Mouse (Mus musculus) neural tube, embryonic 15.5 days (tissue): ENCODE measurements around the gene Grik4. TPM values are rescaled to one million over a fixed set of nuclear protein-coding genes. Genes with fewer than 3 reads are reported as not detected.

ENCODE experiments used
- ATAC-seq: fragments of 200-750 bp; cut with Nextera tagmentation; 2 replicates; pipeline ENCODE4 v1.8.0; 2017; ENCODE audit warnings: mild to moderate bottlenecking, moderate TSS enrichment, moderate library complexity; ENCODE audit not compliant: low FRiP score
- H3K27ac ChIP-seq: fragments of 300-500 bp; sonication (generic); replicated peaks from 2 replicates; pipeline ENCODE4 v1.5.1; 2015; ENCODE audit warnings: mild to moderate bottlenecking, inconsistent platforms
- H3K27me3 ChIP-seq: fragments of 300-500 bp; sonication (generic); replicated peaks from 2 replicates; pipeline ENCODE4 v1.6.1; 2015; ENCODE audit warnings: inconsistent platforms
- H3K36me3 ChIP-seq: fragments of 300-500 bp; sonication (generic); 2 replicates; pipeline ENCODE4 v1.6.1; 2015; ENCODE audit warnings: inconsistent platforms
- H3K4me1 ChIP-seq: fragments of 300-500 bp; sonication (generic); 2 replicates; pipeline ENCODE4 v1.6.1; 2015; ENCODE audit warnings: inconsistent platforms
- H3K4me2 ChIP-seq: fragments of 300-500 bp; sonication (generic); 2 replicates; pipeline ENCODE4 v1.6.1; 2015; ENCODE audit warnings: inconsistent platforms, mild to moderate bottlenecking, moderate library complexity
- H3K4me3 ChIP-seq: fragments of 300-500 bp; sonication (generic); replicated peaks from 2 replicates; pipeline ENCODE4 v1.5.1; 2015; ENCODE audit warnings: mild to moderate bottlenecking, inconsistent platforms
- H3K9ac ChIP-seq: fragments of 300-500 bp; sonication (generic); replicated peaks from 2 replicates; pipeline ENCODE4 v1.6.1; 2015; ENCODE audit warnings: mild to moderate bottlenecking, inconsistent platforms
- H3K9me3 ChIP-seq: fragments of 300-500 bp; sonication (generic); replicated peaks from 2 replicates; pipeline ENCODE4 v1.6.1; 2016; ENCODE audit warnings: inconsistent platforms
- WGBS: fragments of 180-500 bp; shearing (Covaris S2); methylation state at CpG from one replicate; pipeline ENCODE4 v1.1.7; 2015; ENCODE audit warnings: mixed read lengths; 5-methylcytosine and 5-hydroxymethylcytosine counted together
- polyA plus RNA-seq: library from polyadenylated mRNA; unstranded; fragments of >200 nt; fragmentation: Nextera tagmentation; extraction: Ambion mirVana; gene quantifications from 2 replicates; pipeline ENCODE4 v1.2.1, GENCODE M21; 2015

Gene Grik4
- polyA plus RNA-seq, 1 experiment from 2014 or later, result 12.3 TPM

DNA sequence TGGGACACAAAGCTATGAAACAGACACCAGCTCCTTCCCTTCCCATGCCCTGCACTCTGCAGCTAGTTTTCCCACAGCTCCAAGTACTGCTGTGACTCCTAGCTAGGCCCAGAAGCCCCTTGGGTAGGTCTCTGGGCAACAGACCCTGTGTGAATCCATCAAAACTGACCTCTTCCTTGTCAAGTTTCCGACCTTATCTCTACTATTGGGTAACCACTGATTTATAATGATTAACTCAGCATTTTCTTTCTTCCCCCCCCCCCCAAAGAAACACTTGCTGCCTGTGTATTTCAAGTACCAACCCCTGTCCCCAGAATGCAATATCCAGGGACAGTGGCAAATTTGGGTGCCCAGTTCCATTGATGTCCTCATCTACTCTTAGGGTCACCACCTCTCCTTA is 437.3 kb downstream of the Grik4 start:
- H3K27me3 ChIP-seq, result no peaks in the 10 kb centered on the region
- H3K36me3 ChIP-seq, result no peaks in the 10 kb centered on the region
- H3K9me3 ChIP-seq, result no peaks in the 10 kb centered on the region
- H3K4me3 ChIP-seq, result no peak overlapping the region
- ATAC-seq, result no peak
- H3K27ac ChIP-seq, result no peak overlapping the region
- H3K9ac ChIP-seq, result no peak overlapping the region
- no peaks in the 10 kb centered on the region; the same call in 1 of the 2 replicates for H3K4me1 ChIP-seq
- H3K4me2 ChIP-seq, result no peak overlapping the region
- 65% methylated on average over 1 of the region's 1 CpGs for WGBS

DNA sequence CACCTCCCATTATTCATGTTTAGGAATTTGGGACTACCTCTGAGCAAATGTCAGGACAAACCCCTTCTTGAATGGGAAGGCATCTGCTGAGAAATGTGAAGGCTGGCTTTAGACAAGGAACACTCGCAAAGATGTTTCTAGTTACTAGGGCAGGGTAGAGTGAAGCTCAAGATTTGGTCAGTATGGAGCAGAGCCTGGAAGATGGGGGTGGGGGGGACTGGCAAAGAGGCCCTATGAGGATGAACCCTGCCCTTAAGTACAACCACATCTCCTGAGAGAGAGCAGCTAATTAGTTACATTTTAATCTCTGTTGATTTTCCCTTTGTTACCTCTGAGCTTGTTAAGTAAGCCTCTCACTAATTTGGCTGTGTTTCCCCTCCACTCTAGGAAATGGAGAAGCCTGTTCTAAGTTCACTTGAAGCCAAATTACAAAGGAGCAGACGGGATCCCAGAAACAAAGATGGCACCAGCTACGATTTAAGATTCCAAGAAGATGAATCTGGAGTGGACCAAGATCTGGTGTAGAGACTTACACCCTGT is 439.3 kb downstream of the Grik4 start:
- Histone ChIP-seq H3K4me3 (no peak overlapping the region), H3K9me3 (no peaks in the 10 kb centered on the region), H3K4me2 (no peak overlapping the region), H3K36me3 (no peaks in the 10 kb centered on the region), H3K4me1 (no peaks in the 10 kb centered on the region; the same call in 1 of the 2 replicates), H3K27ac (no peak overlapping the region), H3K9ac (no peak overlapping the region), H3K27me3 (no peaks in the 10 kb centered on the region)
- ATAC-seq, result no peak
- WGBS, result 84% methylated on average over 3 of the region's 3 CpGs

DNA sequence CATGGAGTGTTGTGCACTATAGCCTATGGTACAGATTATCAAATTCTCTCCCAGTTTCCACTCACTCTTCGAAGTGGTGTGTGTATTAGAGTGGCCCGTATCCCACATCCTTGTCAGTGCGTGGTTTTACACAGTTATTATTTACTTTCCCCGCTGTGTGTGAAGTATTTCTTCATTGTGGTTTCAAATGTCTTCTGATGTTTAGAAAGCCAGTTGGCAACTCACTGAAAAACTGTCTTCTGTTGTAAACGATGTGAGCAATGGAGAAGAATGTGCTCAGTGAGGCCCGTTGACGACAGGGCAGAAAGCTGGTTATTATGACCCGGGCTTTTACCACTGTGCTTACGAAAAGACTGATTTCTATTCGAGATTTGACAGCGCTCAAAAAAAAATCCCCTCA is 439.7 kb downstream of the Grik4 start:
- no peaks in the 10 kb centered on the region; the same call in 1 of the 2 replicates for H3K4me1 ChIP-seq
- no peak overlapping the region for H3K27ac ChIP-seq
- no peaks in the 10 kb centered on the region for H3K27me3 ChIP-seq
- H3K9ac ChIP-seq, result no peak overlapping the region
- no peak overlapping the region for H3K4me3 ChIP-seq
- no peak overlapping the region for H3K4me2 ChIP-seq
- no peaks in the 10 kb centered on the region for H3K9me3 ChIP-seq
- no peaks in the 10 kb centered on the region for H3K36me3 ChIP-seq
- ATAC-seq, result no peak
- whole genome bisulfite sequencing, result 65% methylated on average over 11 of the region's 11 CpGs

DNA sequence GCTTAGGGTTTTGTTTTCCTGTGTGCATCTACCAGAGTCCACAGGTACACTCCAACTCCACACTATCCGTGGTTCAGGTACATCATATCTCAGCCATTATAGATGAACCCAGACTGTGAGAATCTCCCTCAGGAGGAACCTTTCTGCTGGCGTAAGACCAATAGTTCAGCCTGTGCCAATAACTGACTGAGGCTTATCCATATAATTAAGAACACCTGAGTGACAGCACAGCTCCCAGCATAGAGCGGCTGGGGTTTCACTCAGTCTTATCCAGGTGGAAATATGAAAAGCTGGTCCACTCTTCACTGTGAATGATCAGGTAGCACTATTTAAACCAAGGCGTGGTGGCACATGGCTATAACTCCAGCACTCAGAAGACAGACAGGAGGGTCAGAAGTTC is 440.6 kb downstream of the Grik4 start:
- Histone ChIP-seq H3K4me1 (no peaks in the 10 kb centered on the region; the same call in 1 of the 2 replicates), H3K4me2 (no peak overlapping the region), H3K4me3 (no peak overlapping the region), H3K9me3 (no peaks in the 10 kb centered on the region), H3K27ac (no peak overlapping the region), H3K27me3 (no peaks in the 10 kb centered on the region), H3K9ac (no peak overlapping the region), H3K36me3 (no peaks in the 10 kb centered on the region)
- WGBS, result 82% methylated on average over 4 of the region's 4 CpGs
- no peak for ATAC-seq

DNA sequence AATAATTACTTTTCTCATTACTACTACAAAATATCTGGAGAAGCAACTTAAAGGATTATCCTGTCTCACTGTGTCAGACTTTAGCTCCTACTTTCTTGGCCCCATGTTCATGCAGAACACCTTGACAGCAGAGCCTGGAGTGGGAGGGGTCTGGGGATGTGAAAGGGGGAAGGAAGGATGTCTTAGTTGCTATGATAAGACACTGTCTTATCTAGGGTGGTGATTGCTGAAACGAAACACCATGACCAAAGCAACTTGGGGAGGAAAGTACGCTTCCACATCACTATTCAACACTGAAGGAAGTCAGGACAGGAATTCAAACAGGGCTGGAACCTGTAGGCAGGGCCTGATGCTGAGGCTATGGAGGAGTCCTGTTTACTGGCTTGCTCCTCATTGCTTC is 448.0 kb downstream of the Grik4 start:
- WGBS, result 88% methylated on average over 2 of the region's 2 CpGs
- no peak overlapping the region for H3K4me3 ChIP-seq

DNA sequence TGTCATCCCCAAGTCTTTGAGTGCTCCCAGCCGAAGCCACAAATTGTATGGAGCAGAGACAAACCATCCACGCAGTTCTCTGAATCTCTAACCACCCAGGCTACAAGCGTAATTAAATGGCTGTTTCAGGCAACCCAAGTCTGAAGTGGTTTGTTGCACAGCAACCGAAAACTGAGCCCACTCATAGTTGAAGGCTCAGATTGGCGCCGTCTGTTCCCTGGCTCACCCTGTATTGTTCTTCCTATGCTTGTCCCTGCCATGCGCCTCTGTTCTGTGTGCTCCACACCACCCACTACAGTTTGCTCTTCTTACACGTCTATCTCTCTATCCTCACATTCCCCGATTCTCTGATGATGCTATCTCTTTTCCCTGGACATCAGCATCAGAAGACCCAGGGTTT is 452.5 kb downstream of the Grik4 start:
- H3K27ac ChIP-seq, result no peak overlapping the region
- H3K9ac ChIP-seq, result no peak overlapping the region
- H3K4me3 ChIP-seq, result no peak overlapping the region
- 0 out of 2 replicates have a peak, but pooled peaks cover 3% of the 10 kb centered on the region for H3K9me3 ChIP-seq
- H3K36me3 ChIP-seq, result no peaks in the 10 kb centered on the region
- no peak for ATAC-seq
- no peak overlapping the region for H3K4me2 ChIP-seq
- no peaks in the 10 kb centered on the region for H3K4me1 ChIP-seq
- 76% methylated on average over 9 of the region's 9 CpGs for WGBS
- H3K27me3 ChIP-seq, result no peaks in the 10 kb centered on the region

More for the DNA sequence above, 448.0 kb downstream of the Grik4 start:
- Histone ChIP-seq H3K9me3 (0 out of 2 replicates have a peak, but pooled peaks cover 5% of the 10 kb centered on the region), H3K27ac (no peak overlapping the region), H3K36me3 (no peaks in the 10 kb centered on the region), H3K27me3 (no peaks in the 10 kb centered on the region), H3K4me2 (no peak overlapping the region), H3K9ac (no peak overlapping the region), H3K4me1 (no peaks in the 10 kb centered on the region)
- no peak for ATAC-seq

DNA sequence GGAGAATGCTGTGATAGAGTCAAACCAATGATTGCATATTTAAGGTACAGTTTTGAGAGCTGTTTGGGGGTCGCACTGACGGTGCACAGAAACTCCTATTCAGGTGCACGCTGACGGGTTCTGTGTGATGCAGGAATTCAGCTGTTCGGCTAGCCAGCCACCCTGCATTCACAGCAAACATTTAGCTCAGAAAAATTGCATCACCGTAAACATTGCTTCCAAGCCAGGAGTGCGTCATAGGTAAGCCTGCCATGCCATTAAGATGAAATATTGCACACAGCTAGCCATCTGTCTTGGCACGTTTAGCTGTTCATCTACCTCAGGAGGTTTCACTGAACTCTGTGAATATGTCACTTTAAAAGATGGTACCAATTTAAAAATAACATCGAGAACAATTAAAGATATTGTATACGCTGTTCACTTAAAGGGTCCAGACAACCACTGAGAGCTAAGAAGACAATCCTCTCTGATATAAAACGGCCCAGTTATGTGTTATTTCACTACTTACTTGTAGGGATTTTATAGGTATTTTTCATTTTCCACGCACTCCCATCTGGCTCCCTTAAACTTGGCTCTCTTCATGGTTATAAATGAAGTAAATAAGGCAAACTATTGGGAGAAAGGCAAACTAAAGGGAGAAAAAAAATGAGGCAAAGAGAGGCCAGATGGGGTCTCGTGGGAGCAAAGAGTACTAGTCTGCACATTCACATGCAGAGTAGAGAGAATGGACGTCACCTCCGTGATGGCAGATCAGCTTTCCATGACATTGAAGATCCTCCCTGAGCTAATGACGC is 453.5 kb downstream of the Grik4 start:
- no peak overlapping the region for H3K4me2 ChIP-seq
- H3K9me3 ChIP-seq, result no peaks in the 10 kb centered on the region
- no peak overlapping the region for H3K4me3 ChIP-seq
- H3K36me3 ChIP-seq, result no peaks in the 10 kb centered on the region
- 60% methylated on average over 16 of the region's 16 CpGs for WGBS
- no peaks in the 10 kb centered on the region for H3K4me1 ChIP-seq
- no peaks in the 10 kb centered on the region for H3K27me3 ChIP-seq
- no peak overlapping the region for H3K27ac ChIP-seq
- no peak for ATAC-seq
- no peak overlapping the region for H3K9ac ChIP-seq

DNA sequence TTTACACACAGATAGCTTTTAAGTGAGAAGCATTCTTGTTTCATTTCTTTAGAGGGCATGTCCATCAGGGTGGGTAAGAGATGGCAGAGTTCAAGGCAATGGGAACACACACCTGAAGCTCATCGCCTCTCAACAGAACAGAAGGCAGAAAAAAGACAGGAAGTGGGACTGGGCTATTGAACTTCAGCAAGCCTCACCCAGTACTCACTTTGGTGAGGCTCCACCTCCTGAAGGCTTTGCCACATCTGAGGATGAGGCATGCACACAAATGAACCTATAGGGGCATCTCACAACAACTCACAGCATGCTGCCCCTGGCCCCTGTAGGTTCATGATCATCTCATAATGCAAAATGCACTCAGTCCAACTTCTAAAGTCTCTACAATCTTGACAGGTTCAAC is 456.2 kb downstream of the Grik4 start:
- Histone ChIP-seq H3K9me3 (no peaks in the 10 kb centered on the region), H3K4me2 (no peak overlapping the region), H3K4me1 (no peaks in the 10 kb centered on the region), H3K9ac (no peak overlapping the region), H3K4me3 (no peak overlapping the region), H3K27me3 (no peaks in the 10 kb centered on the region), H3K36me3 (no peaks in the 10 kb centered on the region), H3K27ac (no peak overlapping the region)
- ATAC-seq, result no peak
- 92% methylated on average over 1 of the region's 1 CpGs for WGBS

DNA sequence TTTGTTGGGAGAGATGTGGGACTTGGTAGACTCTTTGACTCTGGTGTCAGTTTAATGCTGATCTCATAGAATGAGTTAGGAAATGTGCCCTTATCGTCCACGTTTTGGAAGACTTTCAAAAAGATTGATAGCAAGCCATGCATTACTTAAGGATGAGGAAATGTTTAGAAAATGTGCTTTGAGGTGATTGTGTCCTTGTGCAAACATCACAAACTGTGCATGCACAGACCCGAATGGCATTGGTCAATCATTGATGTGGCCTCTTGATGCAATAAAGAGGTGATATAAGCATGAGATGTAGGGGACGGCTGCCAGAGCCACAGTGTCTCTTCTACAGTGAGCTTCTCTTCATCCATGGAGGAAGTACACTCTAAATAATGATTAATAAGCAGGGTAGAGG is 457.4 kb downstream of the Grik4 start:
- Histone ChIP-seq H3K9me3 (no peaks in the 10 kb centered on the region), H3K36me3 (no peaks in the 10 kb centered on the region), H3K4me1 (no peaks in the 10 kb centered on the region), H3K27me3 (no peaks in the 10 kb centered on the region), H3K4me2 (no peak overlapping the region), H3K4me3 (no peak overlapping the region), H3K9ac (no peak overlapping the region), H3K27ac (no peak overlapping the region)
- no peak for ATAC-seq
- WGBS, result 71% methylated on average over 4 of the region's 4 CpGs

DNA sequence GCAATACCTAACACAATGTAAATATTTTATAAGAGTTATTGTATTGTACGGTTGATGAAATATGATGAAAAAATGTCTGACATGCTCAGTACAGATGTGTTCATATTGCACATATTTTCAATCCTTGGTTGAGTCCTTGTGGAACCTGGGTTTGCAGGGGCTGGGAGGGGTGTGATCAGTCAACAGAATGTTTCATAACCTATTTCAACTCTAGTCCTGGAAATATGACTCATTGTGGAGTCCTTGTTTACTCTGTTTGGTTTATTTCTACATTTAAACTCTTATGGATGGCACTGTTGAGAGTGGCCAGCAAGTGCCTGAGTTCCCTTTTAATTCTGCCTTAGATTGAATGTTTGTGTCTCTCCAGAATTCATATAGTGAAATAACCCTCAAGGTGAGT is 459.6 kb downstream of the Grik4 start:
- 98% methylated on average over 1 of the region's 1 CpGs for WGBS
- H3K27ac ChIP-seq, result no peak overlapping the region
- H3K4me1 ChIP-seq, result no peaks in the 10 kb centered on the region
- H3K27me3 ChIP-seq, result no peaks in the 10 kb centered on the region
- no peak overlapping the region for H3K4me2 ChIP-seq
- no peak overlapping the region for H3K9ac ChIP-seq
- H3K4me3 ChIP-seq, result no peak overlapping the region
- ATAC-seq, result no peak
- H3K36me3 ChIP-seq, result no peaks in the 10 kb centered on the region
- no peaks in the 10 kb centered on the region for H3K9me3 ChIP-seq

DNA sequence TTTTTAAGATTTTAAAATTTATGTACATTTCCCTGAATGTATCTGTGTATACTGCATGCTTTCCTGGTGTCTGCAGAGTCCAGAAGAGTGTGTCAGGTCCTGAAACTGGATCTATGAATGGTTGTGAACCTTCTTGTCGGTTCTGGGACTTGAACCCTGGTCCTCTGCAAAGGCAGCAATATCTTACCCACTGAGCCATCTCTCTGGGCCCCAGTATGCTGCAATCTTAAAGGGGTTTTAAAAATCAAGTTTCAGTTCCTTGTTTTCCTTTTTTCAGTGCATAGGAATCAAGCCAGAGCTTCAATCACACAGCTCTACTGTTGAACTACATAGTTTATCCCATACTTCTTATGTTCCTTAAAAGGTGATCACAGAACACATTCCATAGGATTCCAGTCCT is 461.3 kb downstream of the Grik4 start:
- H3K9me3 ChIP-seq, result no peaks in the 10 kb centered on the region
- no peak overlapping the region for H3K4me3 ChIP-seq
- no peak overlapping the region for H3K9ac ChIP-seq
- ATAC-seq, result no peak
- H3K4me1 ChIP-seq, result no peaks in the 10 kb centered on the region
- no peaks in the 10 kb centered on the region for H3K36me3 ChIP-seq
- WGBS, result 88% methylated on average over 1 of the region's 1 CpGs
- no peak overlapping the region for H3K27ac ChIP-seq
- H3K27me3 ChIP-seq, result no peaks in the 10 kb centered on the region
- no peak overlapping the region for H3K4me2 ChIP-seq

DNA sequence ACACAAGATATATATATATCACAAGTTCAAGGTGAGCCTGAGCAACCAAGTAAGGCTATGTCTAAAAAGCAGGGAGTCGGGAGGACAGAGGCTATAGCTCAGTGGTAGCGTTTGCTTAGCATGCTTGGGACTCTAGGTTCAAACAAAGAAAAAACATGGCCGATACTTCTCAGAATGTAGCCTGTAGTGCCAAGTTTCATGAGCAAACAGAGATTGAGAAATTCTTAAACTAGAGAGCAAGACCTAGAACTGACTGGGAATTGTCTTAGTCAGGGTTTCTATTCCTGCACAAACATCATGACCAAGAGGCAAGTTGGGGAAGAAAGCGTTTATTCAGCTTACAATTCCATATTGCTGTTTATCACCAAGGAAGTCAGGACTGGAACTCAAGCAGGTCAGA is 468.1 kb downstream of the Grik4 start:
- Histone ChIP-seq H3K9me3 (no peaks in the 10 kb centered on the region), H3K4me3 (no peak overlapping the region), H3K27me3 (no peaks in the 10 kb centered on the region), H3K36me3 (no peaks in the 10 kb centered on the region), H3K9ac (no peak overlapping the region), H3K4me2 (no peak overlapping the region), H3K4me1 (peaks cover 12% of the 10 kb centered on the region), H3K27ac (no peak overlapping the region)
- ATAC-seq, result no peak
- WGBS, result 90% methylated on average over 4 of the region's 4 CpGs
